Mouse (Mus musculus): ENCODE results near the gene Mtch1.

GRCm38 (mm10) chr17:29383923-29384322 is 36.2 kb upstream of the Mtch1 start:
- TF ChIP-seq CTCF (IDR thresholded peaks at IDR 0.05; ENCODE audit: low read depth), result no peak
- no peak for TF ChIP-seq EP300 (IDR thresholded peaks at IDR 0.05; ENCODE audit: low read depth)
